Mouse (Mus musculus) ES-E14 (cell line): ENCODE data around the gene Cwc22. TPM values are rescaled to one million over a fixed set of nuclear protein-coding genes. Genes with fewer than 3 reads are reported as not detected.

Experiments used
- DNase-seq: peaks from one replicate; pipeline ENCODE4 v3.0.0-alpha.2; 2013; ENCODE audit warnings: low read depth, low spot score
- H3K27ac ChIP-seq: 2 replicates; pipeline ENCODE4 v1.5.1; 2012; ENCODE audit warnings: low read depth, mild to moderate bottlenecking, low read length, moderate library complexity, mixed read lengths; ENCODE audit not compliant: poor library complexity, insufficient read depth, severe bottlenecking
- H3K36me3 ChIP-seq: 2 replicates; pipeline ENCODE4 v1.6.1; 2012; ENCODE audit warnings: mild to moderate bottlenecking, low read length, moderate library complexity, mixed read lengths; ENCODE audit not compliant: control insufficient read depth, poor library complexity, insufficient read depth, severe bottlenecking
- H3K4me1 ChIP-seq, 2 experiments: fragments of 150-350 bp in 1 of 2; sonication (generic) in 1 of 2; 2 replicates each; pipeline ENCODE4 v1.6.1; 2012; ENCODE audit warnings: low read length in 2 of 2, mild to moderate bottlenecking in 1 of 2, mixed read lengths in 1 of 2; ENCODE audit not compliant: control insufficient read depth in 2 of 2, insufficient read depth in 2 of 2, poor library complexity in 1 of 2
- H3K4me3 ChIP-seq, 2 experiments: fragments of 150-350 bp in 1 of 2; sonication (generic) in 1 of 2; 2 replicates each; pipeline ENCODE4 v1.5.1; 2012; ENCODE audit warnings: low read length in 2 of 2, low read depth in 1 of 2, mild to moderate bottlenecking in 1 of 2, mixed read lengths in 1 of 2; ENCODE audit not compliant: insufficient read depth in 1 of 2, poor library complexity in 1 of 2, severe bottlenecking in 1 of 2
- H3K9ac ChIP-seq: 2 replicates; pipeline ENCODE4 v1.6.1; 2012; ENCODE audit warnings: low read depth, mild to moderate bottlenecking, low read length, mixed read lengths; ENCODE audit not compliant: poor library complexity, insufficient read depth, severe bottlenecking
- H3K9me3 ChIP-seq: fragments of 150-350 bp; sonication (generic); 2 replicates; pipeline ENCODE4 v1.6.1; 2012; ENCODE audit warnings: low read depth, mild to moderate bottlenecking, low read length; ENCODE audit not compliant: control insufficient read depth, insufficient read depth
- CHD2 ChIP-seq: IDR thresholded peaks from 2 replicates; pipeline ENCODE4 v1.6.1; 2014; ENCODE audit warnings: mild to moderate bottlenecking, low read depth, low read length, inconsistent platforms
- HCFC1 ChIP-seq: IDR thresholded peaks from 2 replicates; pipeline ENCODE4 v1.6.1; 2012; ENCODE audit warnings: low read length, inconsistent platforms, borderline replicate concordance; ENCODE audit not compliant: insufficient read depth
- MAFK ChIP-seq: IDR thresholded peaks from 2 replicates; pipeline ENCODE4 v1.6.1; 2014; ENCODE audit warnings: mild to moderate bottlenecking, low read depth, low read length, inconsistent platforms; ENCODE audit not compliant: insufficient read depth
- ZC3H11A ChIP-seq: IDR thresholded peaks from 2 replicates; pipeline ENCODE4 v1.6.1; 2012; ENCODE audit warnings: low read depth, mild to moderate bottlenecking, inconsistent platforms, low read length, borderline replicate concordance
- ZNF384 ChIP-seq: IDR thresholded peaks from 2 replicates; pipeline ENCODE4 v1.6.1; 2012; ENCODE audit warnings: low read depth, low read length, inconsistent platforms
- in situ Hi-C, 2 experiments: fragments of 600-800 bp; cut with MboI; formaldehyde crosslinking; loops; one replicate each; pipeline ENCODE4 v1.15.1; 2025; ENCODE audit warnings: low sequenced_read_pairs in 2 of 2, inconsistent platforms in 1 of 2; ENCODE audit not compliant: unreplicated experiment in 2 of 2
- total RNA-seq: library from RNA; depleted of rRNA; stranded (reverse); fragments of 300-350 nt; gene quantifications from 2 replicates; pipeline ENCODE4 v1.2.3, GENCODE M21; 2012

Cwc22 gene
- total RNA-seq, 1 experiment, result 57.7 TPM

DNA sequence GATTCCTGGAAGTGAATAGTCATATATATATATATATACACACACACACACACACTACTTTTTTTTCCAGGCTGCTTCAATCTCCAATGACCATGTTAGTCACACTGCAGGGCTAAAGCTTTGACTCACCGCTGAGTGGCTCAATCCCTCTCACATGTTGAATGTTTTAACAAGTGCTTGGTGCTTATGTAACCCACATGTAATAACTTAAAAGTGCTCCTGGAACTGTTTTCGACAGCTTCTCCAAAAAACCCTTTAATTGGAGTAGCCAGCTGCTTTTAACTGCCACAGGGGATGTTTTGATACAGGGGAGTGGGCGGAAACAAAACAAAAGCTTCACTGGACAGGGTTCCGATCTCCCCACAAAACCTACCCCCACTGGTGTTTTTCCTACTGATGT lies 29.4 kb upstream of the Cwc22 start:
- in situ Hi-C loops, result no loop called here

DNA sequence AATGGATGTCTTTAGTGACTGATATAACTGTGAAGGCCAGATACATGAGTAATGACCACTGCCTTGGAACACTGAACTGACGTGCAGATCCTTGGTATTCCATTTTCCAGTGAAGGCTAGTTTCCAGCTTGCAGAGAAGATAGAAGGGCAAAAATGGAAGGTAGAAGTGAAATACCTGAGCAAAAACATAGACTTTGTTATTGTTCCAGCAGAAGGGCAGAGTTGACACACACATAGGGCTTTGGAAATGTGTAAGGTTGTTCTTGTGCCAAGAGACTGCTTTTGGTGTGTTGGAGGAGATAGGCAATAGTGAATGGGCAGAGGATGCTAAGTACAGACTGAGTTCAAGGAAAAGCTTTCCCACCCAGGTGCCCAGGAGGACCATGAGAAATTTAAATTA lies 28.8 kb upstream of the Cwc22 start:
- DNase-seq, result no peak
- Histone ChIP-seq H3K9me3 (no peaks in the 10 kb centered on the region), H3K4me1 (no peaks in the 10 kb centered on the region), H3K36me3 (no peaks in the 10 kb centered on the region), H3K4me3 (no peak overlapping the region), H3K9ac (no peak overlapping the region), H3K27ac (no peak overlapping the region)
- TF ChIP-seq MAFK (no peak), HCFC1 (no peak), CHD2 (no peak), ZNF384 (no peak), ZC3H11A (no peak)
- in situ Hi-C loops, result no loop called here

More for the DNA sequence above, 29.4 kb upstream of the Cwc22 start:
- DNase-seq, result no peak
- no peaks in the 10 kb centered on the region for H3K36me3 ChIP-seq
- H3K4me3 ChIP-seq, result no peak overlapping the region
- H3K9ac ChIP-seq, result no peak overlapping the region
- H3K9me3 ChIP-seq, result no peaks in the 10 kb centered on the region
- no peaks in the 10 kb centered on the region for H3K4me1 ChIP-seq
- TF ChIP-seq MAFK, result no peak
- no peak for TF ChIP-seq ZNF384
- no peak for TF ChIP-seq HCFC1
- no peak for TF ChIP-seq ZC3H11A
- no peak overlapping the region for H3K27ac ChIP-seq

DNA sequence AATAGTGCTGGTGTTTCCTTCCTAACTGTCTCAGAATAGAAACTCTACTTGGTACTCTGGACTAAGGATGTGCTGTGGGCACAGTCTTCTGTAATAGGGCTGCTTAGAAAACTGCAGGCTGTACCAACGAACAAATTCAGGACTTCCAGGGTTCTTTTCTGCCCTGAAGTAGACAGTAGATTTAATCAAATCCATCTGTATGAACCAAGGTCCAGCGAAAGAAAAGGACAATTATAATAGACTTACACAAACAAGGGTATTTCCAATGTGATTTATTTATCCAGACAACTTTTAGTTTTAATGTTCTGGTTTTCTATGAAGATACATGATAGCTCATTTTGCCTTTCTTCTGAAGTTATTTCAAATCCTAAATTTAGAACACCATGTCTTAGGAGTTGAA lies 28.2 kb upstream of the Cwc22 start:
- no peak overlapping the region for H3K9ac ChIP-seq
- no peaks in the 10 kb centered on the region for H3K4me1 ChIP-seq
- in situ Hi-C loops, result no loop called here
- no peaks in the 10 kb centered on the region for H3K9me3 ChIP-seq
- no peak for DNase-seq
- H3K27ac ChIP-seq, result no peak overlapping the region
- H3K4me3 ChIP-seq, result no peak overlapping the region
- TF ChIP-seq ZC3H11A, result no peak
- TF ChIP-seq MAFK, result no peak
- no peak for TF ChIP-seq HCFC1
- no peak for TF ChIP-seq CHD2
- no peak for TF ChIP-seq ZNF384
- H3K36me3 ChIP-seq, result no peaks in the 10 kb centered on the region

DNA sequence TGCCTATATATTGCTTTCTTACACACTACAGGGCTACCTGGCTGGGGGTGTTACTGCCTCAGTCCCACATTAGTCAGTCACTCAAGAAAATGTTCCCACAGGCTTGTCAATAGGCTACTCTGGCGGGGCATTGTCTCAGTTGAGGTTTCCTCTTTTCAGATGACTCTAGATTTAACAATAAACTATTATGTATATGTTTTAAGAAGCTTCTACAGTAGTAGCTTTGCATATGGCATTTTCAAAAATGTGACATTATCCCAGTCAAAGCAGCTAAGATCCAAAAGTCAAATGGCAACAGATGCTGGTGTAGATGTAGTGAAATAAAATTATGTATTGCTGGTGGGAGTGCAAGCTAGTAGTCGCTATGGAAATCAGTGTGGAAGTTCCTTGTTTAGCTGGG lies 27.1 kb upstream of the Cwc22 start:
- no peak for TF ChIP-seq ZC3H11A
- TF ChIP-seq CHD2, result no peak
- no peak for TF ChIP-seq HCFC1
- TF ChIP-seq MAFK, result no peak
- TF ChIP-seq ZNF384, result no peak
- in situ Hi-C loops, result no loop called here
- Histone ChIP-seq H3K36me3 (no peaks in the 10 kb centered on the region), H3K9ac (no peak overlapping the region), H3K4me3 (no peak overlapping the region), H3K4me1 (no peaks in the 10 kb centered on the region), H3K27ac (no peak overlapping the region), H3K9me3 (no peaks in the 10 kb centered on the region)
- no peak for DNase-seq

DNA sequence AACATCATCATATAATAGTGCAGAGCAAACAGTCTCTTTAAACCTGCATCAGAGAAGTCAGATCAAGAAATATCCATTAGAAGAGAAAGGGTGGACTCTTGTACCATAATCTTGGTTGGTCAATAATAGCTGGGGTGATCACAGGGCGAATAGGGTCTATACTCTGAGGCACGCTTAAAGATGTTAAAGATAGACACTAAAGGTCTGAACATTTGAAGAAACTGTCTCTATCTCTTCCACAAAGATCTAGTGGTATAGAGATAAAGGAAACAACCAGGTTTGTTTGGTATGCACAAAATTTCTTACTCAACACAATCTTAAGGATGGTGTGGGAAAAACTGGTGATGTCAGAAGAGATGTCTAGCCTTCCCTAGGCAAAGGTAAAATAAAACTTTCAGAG lies 26.4 kb upstream of the Cwc22 start:
- no peak overlapping the region for H3K27ac ChIP-seq
- H3K9me3 ChIP-seq, result no peaks in the 10 kb centered on the region
- no peak overlapping the region for H3K9ac ChIP-seq
- in situ Hi-C loops, result no loop called here
- TF ChIP-seq HCFC1 (no peak), ZC3H11A (no peak), MAFK (no peak), ZNF384 (no peak), CHD2 (no peak)
- DNase-seq, result no peak
- H3K4me1 ChIP-seq, result no peaks in the 10 kb centered on the region
- H3K36me3 ChIP-seq, result no peaks in the 10 kb centered on the region
- H3K4me3 ChIP-seq, result no peak overlapping the region
